Mouse (Mus musculus) thymus, adult 2 months (tissue): Measurements from ENCODE around the gene Ift81.

Source experiments
- CTCF ChIP-seq: fragments of 200-500 bp; IDR thresholded peaks from 2 replicates; pipeline ENCODE4 v1.5.1; 2012; ENCODE audit warnings: mild to moderate bottlenecking, control low read depth, low read length, moderate library complexity, borderline replicate concordance; ENCODE audit not compliant: control insufficient read depth, poor library complexity, insufficient read depth; ENCODE audit errors: extremely low read depth
- POLR2A ChIP-seq: fragments of 200-500 bp; IDR thresholded peaks from 2 replicates; pipeline ENCODE4 v1.6.1; 2012; ENCODE audit warnings: mild to moderate bottlenecking, low read length, control low read depth, moderate library complexity; ENCODE audit not compliant: control insufficient read depth, poor library complexity, insufficient read depth; ENCODE audit errors: extremely low read depth

- TF ChIP-seq CTCF = no peak
- no peak for TF ChIP-seq POLR2A
These were observed 76.7 kb downstream of the Ift81 start for GRCm38 (mm10) chr5:122537654-122538053.
